Mouse (Mus musculus) hindbrain, embryonic 12.5 days (tissue): ENCODE data around the gene Chd3. TPM values are rescaled to one million over a fixed set of nuclear protein-coding genes. Genes with fewer than 3 reads are reported as not detected.

Experiments used
- ATAC-seq: fragments of 200-750 bp; cut with Nextera tagmentation; 2 replicates; pipeline ENCODE4 v1.8.0; 2017; ENCODE audit warnings: moderate TSS enrichment; ENCODE audit not compliant: low FRiP score
- H3K27ac ChIP-seq: fragments of 300-500 bp; sonication (generic); 2 replicates; pipeline ENCODE4 v1.5.1; 2016; ENCODE audit warnings: mild to moderate bottlenecking
- H3K27me3 ChIP-seq: fragments of 300-500 bp; sonication (generic); 2 replicates; pipeline ENCODE4 v1.6.1; 2016; ENCODE audit warnings: mild to moderate bottlenecking
- H3K36me3 ChIP-seq: fragments of 300-500 bp; sonication (generic); 2 replicates; pipeline ENCODE4 v1.6.1; 2016; ENCODE audit warnings: mild to moderate bottlenecking
- H3K4me1 ChIP-seq: fragments of 300-500 bp; sonication (generic); 2 replicates; pipeline ENCODE4 v1.6.1; 2016
- H3K4me2 ChIP-seq: fragments of 300-500 bp; sonication (generic); replicated peaks from 2 replicates; pipeline ENCODE4 v1.6.1; 2016; ENCODE audit warnings: mild to moderate bottlenecking
- H3K4me3 ChIP-seq: fragments of 300-500 bp; sonication (generic); 2 replicates; pipeline ENCODE4 v1.5.1; 2016; ENCODE audit warnings: mild to moderate bottlenecking
- H3K9ac ChIP-seq: fragments of 300-500 bp; sonication (generic); 2 replicates; pipeline ENCODE4 v1.6.1; 2016; ENCODE audit warnings: mild to moderate bottlenecking, moderate library complexity
- H3K9me3 ChIP-seq: fragments of 300-500 bp; sonication (generic); replicated peaks from 2 replicates; pipeline ENCODE4 v1.6.1; 2016; ENCODE audit warnings: mild to moderate bottlenecking
- WGBS: fragments of 180-500 bp; shearing (Covaris S2); methylation state at CpG from one replicate; pipeline ENCODE4 v1.1.7; 2016; 5-methylcytosine and 5-hydroxymethylcytosine counted together
- polyA plus RNA-seq: library from polyadenylated mRNA; unstranded; fragments of >200 nt; fragmentation: Nextera tagmentation; extraction: Ambion mirVana; gene quantifications from 2 replicates; pipeline ENCODE4 v1.2.1, GENCODE M21; 2016

Gene Chd3
- polyA plus RNA-seq, 1 experiment from 2014 or later, result 93.4 TPM

- peaks cover 16% of the 10 kb centered on the region; the same call in 1 of the 2 replicates for H3K36me3 ChIP-seq
- no peaks in the 10 kb centered on the region for H3K9me3 ChIP-seq
- H3K4me3 ChIP-seq, result no peak overlapping the region
- H3K4me2 ChIP-seq, result no peak overlapping the region
- no peak for ATAC-seq
- H3K9ac ChIP-seq, result no peak overlapping the region
- WGBS, result 81% methylated on average over 3 of the region's 3 CpGs
- H3K27me3 ChIP-seq, result no peaks in the 10 kb centered on the region
- no peaks in the 10 kb centered on the region for H3K4me1 ChIP-seq
- no peak overlapping the region for H3K27ac ChIP-seq
Measured at GRCm38 (mm10) chr11:69377766-69378165, 8.6 kb upstream of the Chd3 start.

DNA sequence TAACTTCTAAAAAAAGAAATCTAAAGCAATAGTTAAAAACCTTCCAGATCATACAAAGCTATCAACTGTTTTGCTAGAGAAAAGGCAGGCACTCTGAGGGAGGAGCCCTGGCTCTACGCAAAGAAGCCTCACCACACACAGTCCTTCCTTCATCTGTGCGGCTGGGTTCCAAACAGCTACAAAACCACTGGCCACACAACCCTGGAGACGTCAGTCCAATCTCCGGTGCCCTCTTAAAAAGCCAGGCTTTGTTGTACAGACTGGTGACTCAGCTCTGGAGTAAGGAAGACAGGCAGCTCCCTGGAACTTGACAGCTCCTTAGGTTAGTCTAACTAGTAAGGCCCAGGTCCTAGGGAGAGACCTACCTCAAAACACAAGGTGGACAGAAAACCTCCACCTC lies 6.4 kb upstream of the Chd3 start:
- WGBS, result 88% methylated on average over 4 of the region's 4 CpGs
- H3K4me3 ChIP-seq, result no peak overlapping the region
- no peak overlapping the region for H3K4me2 ChIP-seq
- H3K4me1 ChIP-seq, result peaks cover 19% of the 10 kb centered on the region
- ATAC-seq, result no peak
- H3K36me3 ChIP-seq, result peaks cover 16% of the 10 kb centered on the region; the same call in 1 of the 2 replicates
- no peak overlapping the region for H3K9ac ChIP-seq
- H3K9me3 ChIP-seq, result no peaks in the 10 kb centered on the region
- no peak overlapping the region for H3K27ac ChIP-seq
- H3K27me3 ChIP-seq, result no peaks in the 10 kb centered on the region

- WGBS, result 89% methylated on average over 16 of the region's 16 CpGs
- H3K36me3 ChIP-seq, result peaks cover 16% of the 10 kb centered on the region; the same call in 1 of the 2 replicates
- ATAC-seq, result no peak
- H3K27ac ChIP-seq, result no peak overlapping the region
- no peak overlapping the region for H3K4me3 ChIP-seq
- H3K4me1 ChIP-seq, result peaks cover 22% of the 10 kb centered on the region
- no peaks in the 10 kb centered on the region for H3K27me3 ChIP-seq
- no peak overlapping the region; the same call in 1 of the 2 replicates for H3K9ac ChIP-seq
- no peak overlapping the region for H3K4me2 ChIP-seq
- no peaks in the 10 kb centered on the region for H3K9me3 ChIP-seq
Measured at GRCm38 (mm10) chr11:69373223-69373965, 4.2 kb upstream of the Chd3 start.

DNA sequence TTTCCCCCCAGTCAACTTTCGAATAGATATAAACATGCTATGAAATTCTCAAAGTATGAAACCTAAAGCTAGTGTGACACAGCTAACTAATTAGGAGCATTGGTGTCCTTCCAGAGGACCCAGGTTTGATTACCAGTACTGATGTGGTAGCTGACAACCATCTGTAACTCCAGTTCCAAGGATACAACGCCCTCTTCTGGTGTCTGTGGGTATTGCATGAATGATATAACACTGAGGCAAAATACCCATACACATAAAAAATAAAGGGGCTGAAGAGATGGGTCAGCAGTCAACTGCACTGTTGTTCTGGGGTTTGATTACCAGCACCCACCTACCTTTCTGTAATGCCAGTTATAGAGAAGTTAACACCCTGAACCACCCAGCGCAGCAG lies 3.6 kb upstream of the Chd3 start:
- Histone ChIP-seq H3K4me2 (no peak overlapping the region), H3K27me3 (no peaks in the 10 kb centered on the region), H3K9me3 (no peaks in the 10 kb centered on the region), H3K4me1 (peaks cover 26% of the 10 kb centered on the region), H3K4me3 (no peak overlapping the region), H3K36me3 (peaks cover 11% of the 10 kb centered on the region; the same call in 1 of the 2 replicates), H3K9ac (no peak overlapping the region), H3K27ac (no peak overlapping the region)
- no peak for ATAC-seq
- 64% methylated on average over 3 of the region's 3 CpGs for WGBS

- Histone ChIP-seq H3K4me1 (peaks cover 29% of the 10 kb centered on the region), H3K27me3 (no peaks in the 10 kb centered on the region), H3K27ac (peak overlapping the region; percentile 75), H3K9ac (peak overlapping the region; percentile 27; the same call in 1 of the 2 replicates), H3K9me3 (no peaks in the 10 kb centered on the region), H3K4me3 (peak overlapping the region; percentile 2; the same call in 1 of the 2 replicates), H3K36me3 (peaks cover 9% of the 10 kb centered on the region; the same call in 1 of the 2 replicates), H3K4me2 (peak overlapping the region; percentile 33)
- no peak for ATAC-seq
- 48% methylated on average over 12 of the region's 12 CpGs for WGBS
Measured at GRCm38 (mm10) chr11:69372056-69372779, 3.0 kb upstream of the Chd3 start.

- H3K9me3 ChIP-seq, result no peaks in the 10 kb centered on the region
- peak overlapping the region; percentile 33 for H3K4me2 ChIP-seq
- peaks cover 9% of the 10 kb centered on the region; the same call in 1 of the 2 replicates for H3K36me3 ChIP-seq
- H3K9ac ChIP-seq, result peak overlapping the region; percentile 42; the same call in 1 of the 2 replicates
- WGBS, result 25% methylated on average over 12 of the region's 12 CpGs
- peak overlapping the region; percentile 75 for H3K27ac ChIP-seq
- ATAC-seq, result no peak
- H3K27me3 ChIP-seq, result no peaks in the 10 kb centered on the region
- H3K4me3 ChIP-seq, result peak overlapping the region; percentile 2; the same call in 1 of the 2 replicates
- peaks cover 29% of the 10 kb centered on the region for H3K4me1 ChIP-seq
Measured at GRCm38 (mm10) chr11:69371601-69372000, 2.4 kb upstream of the Chd3 start.

- peaks cover 8% of the 10 kb centered on the region; the same call in 1 of the 2 replicates for H3K36me3 ChIP-seq
- WGBS, result 7% methylated on average over 9 of the region's 9 CpGs
- no peak for ATAC-seq
- H3K4me1 ChIP-seq, result peaks cover 33% of the 10 kb centered on the region
- peak overlapping the region; percentile 42; the same call in 1 of the 2 replicates for H3K9ac ChIP-seq
- no peaks in the 10 kb centered on the region for H3K27me3 ChIP-seq
- H3K9me3 ChIP-seq, result no peaks in the 10 kb centered on the region
- H3K4me2 ChIP-seq, result peak overlapping the region; percentile 33
- peak overlapping the region; percentile 75 for H3K27ac ChIP-seq
- 0 out of 2 replicates have a peak overlapping the region, but pooled peaks have one; percentile 2 for H3K4me3 ChIP-seq
Measured at GRCm38 (mm10) chr11:69370817-69371215, 1.6 kb upstream of the Chd3 start.

DNA sequence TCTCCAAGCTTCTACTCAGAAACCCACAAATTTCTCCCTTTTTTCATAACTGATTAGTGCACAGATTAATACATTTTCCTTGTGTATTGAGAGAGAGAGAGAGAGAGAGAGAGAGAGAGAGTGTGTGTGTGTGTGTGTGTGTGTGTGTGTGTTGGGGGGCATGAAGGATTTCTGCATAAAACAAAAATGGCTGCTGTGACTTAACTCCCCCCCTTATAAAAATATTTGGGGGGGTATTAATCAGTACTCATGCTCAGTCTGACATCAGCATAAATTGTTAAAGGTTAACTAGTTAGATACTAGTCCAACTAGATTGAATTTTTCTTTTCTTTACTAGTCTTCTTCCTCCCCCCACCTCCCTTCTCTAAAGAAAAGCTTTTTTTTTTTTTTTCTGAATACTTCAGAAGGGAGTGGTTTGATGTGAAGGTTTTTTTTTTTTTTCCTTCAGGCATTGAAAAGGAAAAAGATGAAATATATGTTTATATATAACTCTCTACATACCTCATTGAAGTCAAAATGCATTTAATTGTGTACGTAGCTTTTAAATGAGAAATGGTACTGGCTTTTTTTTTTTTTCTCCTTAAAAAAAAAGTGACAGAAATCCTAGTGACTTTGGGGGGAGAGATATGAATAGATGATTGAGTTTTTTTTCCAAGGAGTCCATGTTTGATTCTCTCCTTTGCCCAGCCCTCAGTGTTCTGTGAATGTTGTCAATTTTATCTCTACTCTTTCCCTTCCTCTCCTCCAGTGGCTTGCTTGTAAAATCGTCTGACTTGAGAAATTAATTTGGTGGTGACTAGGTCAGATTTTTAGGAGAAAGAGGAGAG lies 997 bp upstream of the Chd3 start:
- 29% methylated on average over 2 of the region's 2 CpGs for WGBS

GRCm38 (mm10) chr11:69368356-69369214 lies 621 bp downstream of the Chd3 start:
- peaks cover 52% of the 10 kb centered on the region for H3K4me1 ChIP-seq

More for the DNA sequence above, 997 bp upstream of the Chd3 start:
- Histone ChIP-seq H3K36me3 (peaks cover 5% of the 10 kb centered on the region; the same call in 1 of the 2 replicates), H3K9ac (peak overlapping the region; percentile 100; the same call in 1 of the 2 replicates), H3K9me3 (no peaks in the 10 kb centered on the region), H3K27me3 (no peaks in the 10 kb centered on the region), H3K4me1 (peaks cover 40% of the 10 kb centered on the region), H3K4me2 (peak overlapping the region; percentile 63), H3K4me3 (peak overlapping the region; percentile 99), H3K27ac (peak overlapping the region; percentile 100)
- ATAC-seq, result no peak

DNA sequence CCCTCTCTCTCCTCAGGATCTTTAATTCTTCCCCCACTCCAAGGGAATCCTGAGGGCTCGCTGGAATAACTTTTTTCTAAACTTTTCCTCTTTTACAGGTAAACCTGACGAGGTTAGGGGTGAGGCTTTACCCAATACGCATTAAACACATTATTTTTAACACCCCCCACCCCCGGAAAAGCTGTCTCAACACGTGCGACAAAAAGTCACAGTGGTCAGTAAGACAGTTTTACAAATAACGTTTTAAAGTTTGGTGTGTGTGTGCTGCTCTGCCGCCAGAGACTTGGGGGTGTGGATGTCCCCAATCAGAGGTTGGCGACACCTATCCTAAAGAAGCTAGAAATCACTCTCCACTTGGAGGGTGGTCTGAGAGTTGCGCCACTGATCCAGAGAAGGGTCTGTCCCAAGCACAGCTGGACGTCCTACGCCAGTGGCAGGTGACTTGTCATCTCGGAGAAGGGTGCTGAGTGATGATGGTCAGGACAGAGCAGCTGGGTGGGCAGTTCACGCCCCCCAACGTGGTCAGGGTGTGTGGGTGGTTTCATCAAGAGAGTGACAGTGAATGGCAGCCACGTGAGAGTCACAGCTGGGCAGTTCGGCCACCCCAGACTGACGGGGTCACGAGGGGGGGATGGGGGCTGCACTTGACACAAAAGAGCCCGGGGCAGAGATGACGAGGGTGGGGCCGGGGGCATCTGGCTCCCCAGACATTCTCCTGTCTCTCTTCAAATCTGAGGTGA lies 1.4 kb downstream of the Chd3 start:
- Histone ChIP-seq H3K4me1 (peaks cover 52% of the 10 kb centered on the region), H3K27me3 (no peaks in the 10 kb centered on the region)

More at GRCm38 (mm10) chr11:69368356-69369214, 621 bp downstream of the Chd3 start:
- H3K4me2 ChIP-seq, result peak overlapping the region; percentile 63
- peaks cover 8% of the 10 kb centered on the region for H3K36me3 ChIP-seq
- no peaks in the 10 kb centered on the region for H3K9me3 ChIP-seq
- ATAC-seq, result peak; percentile 12; the same call in 1 of the 2 replicates
- H3K27me3 ChIP-seq, result no peaks in the 10 kb centered on the region
- peak overlapping the region; percentile 100 for H3K27ac ChIP-seq
- H3K4me3 ChIP-seq, result peak overlapping the region; percentile 99
- 0% methylated on average over 36 of the region's 106 CpGs for WGBS
- peak overlapping the region; percentile 100 for H3K9ac ChIP-seq

More for the DNA sequence above, 1.4 kb downstream of the Chd3 start:
- Histone ChIP-seq H3K9me3 (no peaks in the 10 kb centered on the region), H3K9ac (peak overlapping the region; percentile 100), H3K4me3 (peak overlapping the region; percentile 99), H3K36me3 (peaks cover 11% of the 10 kb centered on the region), H3K27ac (peak overlapping the region; percentile 100), H3K4me2 (peak overlapping the region; percentile 63)
- WGBS, result under 1% methylated on average over 22 of the region's 22 CpGs
- ATAC-seq, result 0 out of 2 replicates have a peak, but pooled peaks have one; percentile 9
